ENCODE assay signal across 8 mouse cellular contexts in genomic region chr5:134176169-134176881, GRCm38 (mm10). TPM values are rescaled to one million over a fixed set of nuclear protein-coding genes. Genes with fewer than 3 reads are reported as not detected.
DNase-seq lines count a peak whose midpoint lies in the region; ATAC-seq and TF ChIP-seq lines count a peak whose summit lies in the region.

TSS of gene Rcc1l (minus strand) at chr5:134176774.

- peak within 1 kb of the TSS; percentile 38 for H3K27ac ChIP-seq in forebrain, embryonic 16.5 days (ENCODE audit: low read length)
- H3K27ac ChIP-seq in layer of hippocampus, adult 2 months = peak within 1 kb of the TSS; percentile 90
- peak within 1 kb of the TSS; percentile 84 for H3K27ac ChIP-seq in lung, embryonic 14.5 days (ENCODE audit: low read depth)
- peak within 1 kb of the TSS; percentile 38; the same call in 1 of the 2 replicates for H3K27ac ChIP-seq in olfactory bulb, adult 2 months (ENCODE audit: insufficient read depth, low read depth, low read length)
- no peak within 1 kb of the TSS for H3K27ac ChIP-seq in thymus, adult 2 months (ENCODE audit: control insufficient read depth, insufficient read depth, low read length)

- intact Hi-C loops in heart, postnatal 36 days (cut with DNase I) = no loop called here

- H3K9ac ChIP-seq in forebrain, embryonic 16.5 days (replicated peaks; ENCODE audit: low read depth, low read length) = peak within 1 kb of the TSS; percentile 61
- peak within 1 kb of the TSS; percentile 80 for H3K9ac ChIP-seq in lung, embryonic 14.5 days

- peak; percentile 53; the same call in 1 of the 2 replicates for TF ChIP-seq POLR2A in olfactory bulb, adult 2 months (IDR thresholded peaks at IDR 0.05; ENCODE audit: insufficient read depth, low read depth, low read length)
- 0 out of 2 replicates have a peak, but pooled peaks have one; percentile 14 for TF ChIP-seq POLR2A in thymus, adult 2 months (IDR thresholded peaks at IDR 0.05; ENCODE audit: control insufficient read depth, extremely low read depth, insufficient read depth, low read length, poor library complexity)

- no peak for TF ChIP-seq CTCF in layer of hippocampus, adult 2 months (conservative IDR thresholded peaks at IDR 0.05)
- TF ChIP-seq CTCF in lung, embryonic 14.5 days (IDR thresholded peaks at IDR 0.05; ENCODE audit: low read depth) = no peak
- TF ChIP-seq CTCF in olfactory bulb, adult 2 months (IDR thresholded peaks at IDR 0.05; ENCODE audit: insufficient read depth, low read depth, low read length) = no peak
- TF ChIP-seq CTCF in thymus, adult 2 months (IDR thresholded peaks at IDR 0.05; ENCODE audit: borderline replicate concordance, control insufficient read depth, extremely low read depth, insufficient read depth, low read length, poor library complexity) = 0 out of 2 replicates have a peak, but pooled peaks have one; percentile 25

- H3K4me1 ChIP-seq in forebrain, embryonic 16.5 days (replicated peaks; ENCODE audit: control insufficient read depth, insufficient read depth, low read length) = peaks cover 12% of the 10 kb centered on the region
- peaks cover 6% of the 10 kb centered on the region for H3K4me1 ChIP-seq in lung, embryonic 14.5 days (ENCODE audit: insufficient read depth)
- peaks cover 7% of the 10 kb centered on the region for H3K4me1 ChIP-seq in olfactory bulb, adult 2 months (ENCODE audit: control insufficient read depth, insufficient read depth, low read length)
- H3K4me1 ChIP-seq in thymus, adult 2 months (replicated peaks; ENCODE audit: control insufficient read depth, insufficient read depth, low read length) = peaks cover 9% of the 10 kb centered on the region

- under 1% methylated on average over 72 of the region's 72 CpGs for WGBS in forebrain, embryonic 16.5 days
- WGBS in lung, embryonic 14.5 days = under 1% methylated on average over 72 of the region's 72 CpGs
- WGBS in olfactory bulb, adult 2 months = under 1% methylated on average over 72 of the region's 72 CpGs
- WGBS in thymus, adult 2 months = under 1% methylated on average over 72 of the region's 72 CpGs

- peak; percentile 92 for ATAC-seq in forebrain, embryonic 16.5 days
- peak; percentile 84 for ATAC-seq in lung, embryonic 14.5 days (ENCODE audit: insufficient read depth)

- no peaks in the 10 kb centered on the region for H3K27me3 ChIP-seq in forebrain, embryonic 16.5 days (replicated peaks; ENCODE audit: control insufficient read depth, insufficient read depth, low read length)
- H3K27me3 ChIP-seq in lung, embryonic 14.5 days (ENCODE audit: insufficient read depth, low read length) = no peaks in the 10 kb centered on the region
- H3K27me3 ChIP-seq in thymus, adult 2 months (ENCODE audit: control insufficient read depth, insufficient read depth, low read length) = no peaks in the 10 kb centered on the region

- H3K4me2 ChIP-seq in forebrain, embryonic 16.5 days (ENCODE audit: low read length) = peak within 1 kb of the TSS; percentile 86
- peak within 1 kb of the TSS; percentile 75 for H3K4me2 ChIP-seq in lung, embryonic 14.5 days

- DNase-seq in ES-CJ7 (ENCODE audit: low read depth, low spot score) = peak; percentile 94
- peak; percentile 85 for DNase-seq in cerebellum, adult 11-12 months
- DNase-seq in heart, postnatal 36 days = peak; percentile 81 to 84
- DNase-seq in layer of hippocampus, adult 2 months (ENCODE audit: low spot score in 2 of 2) = peak; percentile 78 to 85
- DNase-seq in lung, embryonic 14.5 days = peak; percentile 95
- peak; percentile 82 for DNase-seq in thymus, adult 2 months

- peak within 1 kb of the TSS; percentile 87 for H3K4me3 ChIP-seq in forebrain, embryonic 16.5 days (replicated peaks; ENCODE audit: low read length)
- H3K4me3 ChIP-seq in layer of hippocampus, adult 2 months = peak within 1 kb of the TSS; percentile 90
- peak within 1 kb of the TSS; percentile 97 for H3K4me3 ChIP-seq in lung, embryonic 14.5 days (ENCODE audit: low read depth, low read length)
- H3K4me3 ChIP-seq in olfactory bulb, adult 2 months (ENCODE audit: insufficient read depth, low read depth, low read length) = peak within 1 kb of the TSS; percentile 90
- peak within 1 kb of the TSS; percentile 83 for H3K4me3 ChIP-seq in thymus, adult 2 months (ENCODE audit: control insufficient read depth, insufficient read depth, low read length)

- no peaks in the 10 kb centered on the region for H3K36me3 ChIP-seq in forebrain, embryonic 16.5 days (ENCODE audit: control insufficient read depth, insufficient read depth)
- peaks cover 17% of the 10 kb centered on the region; the same call in 1 of the 2 replicates for H3K36me3 ChIP-seq in lung, embryonic 14.5 days (ENCODE audit: insufficient read depth)
- no peaks in the 10 kb centered on the region for H3K36me3 ChIP-seq in thymus, adult 2 months (ENCODE audit: control insufficient read depth, insufficient read depth, low read length)

- no peaks in the 10 kb centered on the region for H3K9me3 ChIP-seq in forebrain, embryonic 16.5 days (ENCODE audit: control insufficient read depth, low read length)
- no peaks in the 10 kb centered on the region for H3K9me3 ChIP-seq in lung, embryonic 14.5 days (ENCODE audit: low read depth, low read length)

RNA-seq across cellular contexts. Expression of gene Rcc1l, which starts in this region (rescaled TPM):
- polyA plus RNA-seq in forebrain, embryonic 16.5 days (2015; fragmentation: Nextera tagmentation; extraction: Ambion mirVana) = 23.6 and 24.1 TPM in 2 replicates
- total RNA-seq in heart, postnatal 36 days (2021) = 10 to 100 TPM; 29.3 to 30.2 TPM
- total RNA-seq in layer of hippocampus, adult 2 months (2021) = 10 to 100 TPM; 15.9 to 16.4 TPM
- polyA plus RNA-seq in lung, embryonic 14.5 days (2014; fragmentation: Nextera tagmentation; extraction: Ambion mirVana) = 31.2 and 35.5 TPM in 2 replicates
- polyA plus RNA-seq in olfactory bulb, adult 2 months (2012; ENCODE audit: insufficient read depth, insufficient read length, low replicate concordance, missing spikeins) = not detected in 2 replicates
- polyA plus RNA-seq in thymus, adult 2 months (2012; rRNA removed) = 18.0 and 20.4 TPM in 2 replicates

Comparison
In these comparisons a context has a peak if more than half of its experiments do, and no peak if none do; other contexts are left out.
1. RNA of gene Rcc1l (polyA plus RNA-seq): 31.2 to 35.5 TPM in lung, embryonic 14.5 days, 23.6 to 24.1 TPM in forebrain, embryonic 16.5 days and 18.0 to 20.4 TPM in thymus, adult 2 months; not detected in olfactory bulb, adult 2 months; every median in the first group is over 10 times any median in the second.
2. Peak in every context shown above with its lines, with median percentiles within 50 percentile points of each other: DNase-seq and H3K4me3 ChIP-seq.